Mouse (Mus musculus) hindbrain, embryonic 16.5 days (tissue): ENCODE data around the gene Ifitm10. TPM values are rescaled to one million over a fixed set of nuclear protein-coding genes. Genes with fewer than 3 reads are reported as not detected.

ENCODE experiments used
- ATAC-seq: fragments of 200-750 bp; cut with Nextera tagmentation; 2 replicates; pipeline ENCODE4 v1.8.0; 2017; ENCODE audit warnings: moderate TSS enrichment, moderate library complexity
- H3K27ac ChIP-seq: fragments of 300-500 bp; sonication (generic); 2 replicates; pipeline ENCODE4 v1.5.1; 2014; ENCODE audit warnings: low read depth, mild to moderate bottlenecking, control low read depth, low read length, moderate library complexity
- H3K27me3 ChIP-seq: fragments of 300-500 bp; sonication (generic); replicated peaks from 2 replicates; pipeline ENCODE4 v1.6.1; 2014; ENCODE audit warnings: low read length; ENCODE audit not compliant: control insufficient read depth, insufficient read depth
- H3K36me3 ChIP-seq: fragments of 300-500 bp; sonication (generic); 2 replicates; pipeline ENCODE4 v1.6.1; 2014; ENCODE audit warnings: mild to moderate bottlenecking, low read length, moderate library complexity, mixed read lengths; ENCODE audit not compliant: control insufficient read depth, insufficient read depth
- H3K4me1 ChIP-seq: fragments of 300-500 bp; sonication (generic); 2 replicates; pipeline ENCODE4 v1.6.1; 2014; ENCODE audit warnings: low read depth, low read length; ENCODE audit not compliant: control insufficient read depth, insufficient read depth
- H3K4me2 ChIP-seq: fragments of 300-500 bp; sonication (generic); 2 replicates; pipeline ENCODE4 v1.6.1; 2014; ENCODE audit warnings: mild to moderate bottlenecking, low read length, control low read depth, moderate library complexity
- H3K4me3 ChIP-seq: fragments of 300-500 bp; sonication (generic); 2 replicates; pipeline ENCODE4 v1.5.1; 2014; ENCODE audit warnings: mild to moderate bottlenecking, low read length, control low read depth, moderate library complexity
- H3K9ac ChIP-seq: fragments of 300-500 bp; sonication (generic); 2 replicates; pipeline ENCODE4 v1.6.1; 2014; ENCODE audit warnings: low read depth, mild to moderate bottlenecking, control low read depth, low read length, moderate library complexity
- H3K9me3 ChIP-seq: fragments of 300-500 bp; sonication (generic); 2 replicates; pipeline ENCODE4 v1.6.1; 2014; ENCODE audit warnings: mild to moderate bottlenecking, low read length, moderate library complexity; ENCODE audit not compliant: control insufficient read depth
- WGBS: fragments of 180-500 bp; shearing (Covaris S2); extraction: QIAGEN DNeasy Blood & Tissue Kit; methylation state at CpG from one replicate; pipeline ENCODE4 v1.1.7; 2014; 5-methylcytosine and 5-hydroxymethylcytosine counted together
- polyA plus RNA-seq: library from polyadenylated mRNA; unstranded; fragments of >200 nt; fragmentation: Nextera tagmentation; extraction: Ambion mirVana; gene quantifications from 2 replicates; pipeline ENCODE4 v1.2.1, GENCODE M21; 2015

Ifitm10 gene
- polyA plus RNA-seq, result 13.3 and 14.9 TPM in 2 replicates

GRCm38 (mm10) chr7:142373641-142374412 is at the start of gene Ifitm10:
Gene Ifitm10, minus strand, starts transcription at chr7:142373753.
- Histone ChIP-seq H3K27me3 (peaks cover 29% of the 10 kb centered on the region), H3K9ac (no peak within 1 kb of the TSS), H3K9me3 (no peaks in the 10 kb centered on the region), H3K4me1 (peaks cover 9% of the 10 kb centered on the region; the same call in 1 of the 2 replicates), H3K4me2 (peak within 1 kb of the TSS; percentile 89), H3K36me3 (peaks cover 23% of the 10 kb centered on the region), H3K4me3 (no peak within 1 kb of the TSS; the same call in 1 of the 2 replicates), H3K27ac (no peak within 1 kb of the TSS)
- ATAC-seq, result no peak
- WGBS, result 70% methylated on average over 8 of the region's 8 CpGs

- WGBS, result 80% methylated on average over 2 of the region's 2 CpGs
- H3K27ac ChIP-seq, result no peak overlapping the region
- no peaks in the 10 kb centered on the region for H3K27me3 ChIP-seq
- no peak overlapping the region for H3K4me2 ChIP-seq
- peaks cover 2% of the 10 kb centered on the region; the same call in 1 of the 2 replicates for H3K9me3 ChIP-seq
- no peak overlapping the region for H3K9ac ChIP-seq
- no peaks in the 10 kb centered on the region for H3K36me3 ChIP-seq
- H3K4me1 ChIP-seq, result no peaks in the 10 kb centered on the region
- no peak overlapping the region for H3K4me3 ChIP-seq
- ATAC-seq, result no peak
Observed at GRCm38 (mm10) chr7:142421826-142422225, 48.3 kb upstream of the Ifitm10 start.

GRCm38 (mm10) chr7:142419887-142420286 is 46.3 kb upstream of the Ifitm10 start:
- no peaks in the 10 kb centered on the region for H3K36me3 ChIP-seq
- H3K9me3 ChIP-seq, result peaks cover 2% of the 10 kb centered on the region; the same call in 1 of the 2 replicates
- no peak overlapping the region for H3K27ac ChIP-seq
- H3K4me3 ChIP-seq, result no peak overlapping the region
- 82% methylated on average over 5 of the region's 5 CpGs for WGBS
- no peak overlapping the region for H3K4me2 ChIP-seq
- H3K4me1 ChIP-seq, result no peaks in the 10 kb centered on the region
- no peaks in the 10 kb centered on the region for H3K27me3 ChIP-seq
- ATAC-seq, result no peak
- no peak overlapping the region for H3K9ac ChIP-seq

- no peak for ATAC-seq
- H3K9me3 ChIP-seq, result peaks cover 2% of the 10 kb centered on the region; the same call in 1 of the 2 replicates
Observed at GRCm38 (mm10) chr7:142418679-142419078, 45.1 kb upstream of the Ifitm10 start.

GRCm38 (mm10) chr7:142418027-142418426 is 44.5 kb upstream of the Ifitm10 start:
- Histone ChIP-seq H3K4me3 (no peak overlapping the region), H3K27me3 (no peaks in the 10 kb centered on the region), H3K27ac (no peak overlapping the region), H3K9me3 (peaks cover 2% of the 10 kb centered on the region; the same call in 1 of the 2 replicates), H3K36me3 (no peaks in the 10 kb centered on the region), H3K4me2 (no peak overlapping the region), H3K4me1 (no peaks in the 10 kb centered on the region), H3K9ac (no peak overlapping the region)
- WGBS, result 89% methylated on average over 2 of the region's 2 CpGs
- ATAC-seq, result no peak

More at GRCm38 (mm10) chr7:142418679-142419078, 45.1 kb upstream of the Ifitm10 start:
- Histone ChIP-seq H3K9ac (no peak overlapping the region), H3K4me3 (no peak overlapping the region), H3K27ac (no peak overlapping the region), H3K4me1 (no peaks in the 10 kb centered on the region), H3K36me3 (no peaks in the 10 kb centered on the region), H3K4me2 (no peak overlapping the region), H3K27me3 (no peaks in the 10 kb centered on the region)
- 93% methylated on average over 8 of the region's 8 CpGs for WGBS

- no peak overlapping the region for H3K4me2 ChIP-seq
- H3K36me3 ChIP-seq, result no peaks in the 10 kb centered on the region
- 79% methylated on average over 3 of the region's 3 CpGs for WGBS
- ATAC-seq, result no peak
- no peaks in the 10 kb centered on the region for H3K4me1 ChIP-seq
- H3K4me3 ChIP-seq, result no peak overlapping the region
- H3K9ac ChIP-seq, result no peak overlapping the region
- no peak overlapping the region for H3K27ac ChIP-seq
- no peaks in the 10 kb centered on the region for H3K27me3 ChIP-seq
- H3K9me3 ChIP-seq, result peaks cover 2% of the 10 kb centered on the region; the same call in 1 of the 2 replicates
Observed at GRCm38 (mm10) chr7:142416225-142416624, 42.7 kb upstream of the Ifitm10 start.

GRCm38 (mm10) chr7:142415314-142415713 is 41.8 kb upstream of the Ifitm10 start:
- Histone ChIP-seq H3K9ac (no peak overlapping the region), H3K4me2 (no peak overlapping the region), H3K27ac (no peak overlapping the region), H3K4me3 (no peak overlapping the region), H3K27me3 (no peaks in the 10 kb centered on the region), H3K4me1 (no peaks in the 10 kb centered on the region), H3K9me3 (peaks cover 2% of the 10 kb centered on the region; the same call in 1 of the 2 replicates), H3K36me3 (no peaks in the 10 kb centered on the region)
- no peak for ATAC-seq
- 65% methylated on average over 4 of the region's 4 CpGs for WGBS

- WGBS, result 96% methylated on average over 6 of the region's 6 CpGs
Observed at GRCm38 (mm10) chr7:142413285-142413684, 39.7 kb upstream of the Ifitm10 start.

GRCm38 (mm10) chr7:142409603-142410002 is 36.0 kb upstream of the Ifitm10 start:
- Histone ChIP-seq H3K4me2 (no peak overlapping the region), H3K4me1 (no peaks in the 10 kb centered on the region), H3K9me3 (no peaks in the 10 kb centered on the region), H3K27ac (no peak overlapping the region), H3K36me3 (no peaks in the 10 kb centered on the region), H3K27me3 (no peaks in the 10 kb centered on the region), H3K9ac (no peak overlapping the region), H3K4me3 (no peak overlapping the region)
- no peak for ATAC-seq
- 79% methylated on average over 3 of the region's 3 CpGs for WGBS

More at GRCm38 (mm10) chr7:142413285-142413684, 39.7 kb upstream of the Ifitm10 start:
- ATAC-seq, result no peak
- H3K27ac ChIP-seq, result no peak overlapping the region
- H3K4me3 ChIP-seq, result no peak overlapping the region
- H3K27me3 ChIP-seq, result no peaks in the 10 kb centered on the region
- no peaks in the 10 kb centered on the region for H3K36me3 ChIP-seq
- peaks cover 2% of the 10 kb centered on the region; the same call in 1 of the 2 replicates for H3K9me3 ChIP-seq
- H3K9ac ChIP-seq, result no peak overlapping the region
- H3K4me2 ChIP-seq, result no peak overlapping the region
- H3K4me1 ChIP-seq, result no peaks in the 10 kb centered on the region
